Mouse (Mus musculus): Measurements from ENCODE around the gene Dbx1. TPM values are rescaled to one million over a fixed set of nuclear protein-coding genes. Genes with fewer than 3 reads are reported as not detected.
A peak's percentile ranks its signal among the peaks of the same experiment; 100 is the strongest.

Gene Dbx1
- total RNA-seq, 2 experiments from 2014 or later = not detected

GRCm38 (mm10) chr7:49634291-49635073 lies 2.2 kb downstream of the Dbx1 start:
- no peak for DNase-seq
- intact Hi-C loops (cut with DNase I) = loop anchor here (5.0 kb wide), 1 partner anchor 43 kb away; no protein-coding TSS in a partner anchor

- intact Hi-C loops (cut with DNase I) = no loop called here
- DNase-seq = no peak
Measured at GRCm38 (mm10) chr7:49633375-49633956, 3.2 kb downstream of the Dbx1 start.

- intact Hi-C loops (cut with DNase I) = no loop called here
- DNase-seq = no peak
Measured at GRCm38 (mm10) chr7:49632391-49632790, 4.3 kb downstream of the Dbx1 start.

GRCm38 (mm10) chr7:49631885-49632284 lies 4.8 kb downstream of the Dbx1 start:
- DNase-seq = no peak
- intact Hi-C loops (cut with DNase I) = no loop called here

GRCm38 (mm10) chr7:49620160-49620559 lies 16.5 kb downstream of the Dbx1 start:
- no peak for DNase-seq
- intact Hi-C loops (cut with DNase I) = loop anchor here (5.0 kb wide), 1 partner anchor 302 kb away; no protein-coding TSS in a partner anchor

- DNase-seq = no peak
- intact Hi-C loops (cut with DNase I) = loop anchor here (2.0 kb wide), 1 partner anchor 134 kb away; no protein-coding TSS in a partner anchor
Measured at GRCm38 (mm10) chr7:49617087-49617486, 19.6 kb downstream of the Dbx1 start.

- DNase-seq = peak; percentile 79
- intact Hi-C loops (cut with DNase I) = loop anchor here (2.0 kb wide), 1 partner anchor 135 kb away; no protein-coding TSS in a partner anchor
Measured at GRCm38 (mm10) chr7:49616258-49616735, 20.4 kb downstream of the Dbx1 start.

GRCm38 (mm10) chr7:49604965-49605795 lies 31.5 kb downstream of the Dbx1 start:
- DNase-seq = no peak
- intact Hi-C loops (cut with DNase I) = no loop called here

- DNase-seq = no peak
- intact Hi-C loops (cut with DNase I) = no loop called here
Measured at GRCm38 (mm10) chr7:49604244-49604643, 32.4 kb downstream of the Dbx1 start.

GRCm38 (mm10) chr7:49601191-49601975 lies 35.3 kb downstream of the Dbx1 start:
- peak; percentile 76 for DNase-seq
- intact Hi-C loops (cut with DNase I) = no loop called here

GRCm38 (mm10) chr7:49599950-49600349 lies 36.7 kb downstream of the Dbx1 start:
- DNase-seq = no peak
- intact Hi-C loops (cut with DNase I) = no loop called here

GRCm38 (mm10) chr7:49598225-49598624 lies 38.4 kb downstream of the Dbx1 start:
- no peak for DNase-seq
- intact Hi-C loops (cut with DNase I) = no loop called here

- intact Hi-C loops (cut with DNase I) = no loop called here
- DNase-seq = no peak
Measured at GRCm38 (mm10) chr7:49597776-49598175, 38.9 kb downstream of the Dbx1 start.

- no peak for DNase-seq
- intact Hi-C loops (cut with DNase I) = no loop called here
Measured at GRCm38 (mm10) chr7:49589635-49590034, 47.0 kb downstream of the Dbx1 start.

- DNase-seq = no peak
- intact Hi-C loops (cut with DNase I) = no loop called here
Measured at GRCm38 (mm10) chr7:49586530-49587120, 50.0 kb downstream of the Dbx1 start.

- DNase-seq = no peak
- intact Hi-C loops (cut with DNase I) = no loop called here
Measured at GRCm38 (mm10) chr7:49583176-49583575, 53.5 kb downstream of the Dbx1 start.

- intact Hi-C loops (cut with DNase I) = no loop called here
- no peak for DNase-seq
Measured at GRCm38 (mm10) chr7:49582551-49582950, 54.1 kb downstream of the Dbx1 start.

- DNase-seq = no peak
- intact Hi-C loops (cut with DNase I) = no loop called here
Measured at GRCm38 (mm10) chr7:49581951-49582350, 54.7 kb downstream of the Dbx1 start.

Measured in left cerebral cortex, postnatal 4 days (tissue).